Mouse (Mus musculus) cerebellum, adult 2 months (tissue): Measurements from ENCODE around the gene Hs3st2. TPM values are rescaled to one million over a fixed set of nuclear protein-coding genes. Genes with fewer than 3 reads are reported as not detected.

ENCODE experiments used
- DNase-seq, 2 experiments: peaks; one replicate each; pipeline ENCODE4 v3.0.0; 2021
- H3K27ac ChIP-seq: fragments of 200-500 bp; 2 replicates; pipeline ENCODE4 v1.5.1; 2012; ENCODE audit warnings: low read length, control low read depth, inconsistent platforms; ENCODE audit not compliant: insufficient read depth
- H3K27me3 ChIP-seq: fragments of 200-500 bp; 2 replicates; pipeline ENCODE4 v1.6.1; 2012; ENCODE audit warnings: inconsistent platforms, mild to moderate bottlenecking, low read length, moderate library complexity; ENCODE audit not compliant: control insufficient read depth, insufficient read depth
- H3K4me1 ChIP-seq: fragments of 200-500 bp; 2 replicates; pipeline ENCODE4 v1.6.1; 2011; ENCODE audit warnings: low read length; ENCODE audit not compliant: control insufficient read depth, insufficient read depth
- H3K4me3 ChIP-seq: fragments of 200-500 bp; replicated peaks from 2 replicates; pipeline ENCODE3; 2011; ENCODE audit warnings: mild to moderate bottlenecking, low read depth, low read length, control low read depth; ENCODE audit not compliant: insufficient read depth
- CTCF ChIP-seq: fragments of 200-500 bp; IDR thresholded peaks from 2 replicates; pipeline ENCODE4 v1.5.1; 2011; ENCODE audit warnings: low read depth, mild to moderate bottlenecking, control low read depth, low read length, moderate library complexity, borderline replicate concordance; ENCODE audit not compliant: insufficient read depth
- POLR2A ChIP-seq: fragments of 200-500 bp; IDR thresholded peaks from 2 replicates; pipeline ENCODE4 v1.6.1; 2011; ENCODE audit warnings: low read length, control low read depth, borderline replicate concordance; ENCODE audit not compliant: insufficient read depth
- WGBS: fragments of 180-500 bp; shearing (Covaris S2); methylation state at CpG from one replicate; pipeline ENCODE4 v1.1.7; 2018; 5-methylcytosine and 5-hydroxymethylcytosine counted together
- polyA plus RNA-seq: library from polyadenylated mRNA; depleted of rRNA; stranded (reverse); fragments of >200 nt; gene quantifications from 2 replicates; pipeline ENCODE4 v1.2.3, GENCODE M21; 2012

The Hs3st2 gene
- polyA plus RNA-seq, 1 experiment = 7.1 TPM

- WGBS = 9% methylated on average over 7 of the region's 7 CpGs
- peak; percentile 55 to 61 for DNase-seq
- Histone ChIP-seq H3K27ac (no peak overlapping the region), H3K4me3 (no peak overlapping the region), H3K4me1 (peaks cover 6% of the 10 kb centered on the region), H3K27me3 (no peaks in the 10 kb centered on the region)
- no peak for TF ChIP-seq CTCF
- TF ChIP-seq POLR2A = no peak
These were observed 142.7 kb downstream of the Hs3st2 start for GRCm38 (mm10) chr7:121534386-121534785.

- TF ChIP-seq POLR2A (no peak), CTCF (no peak)
- no peak for DNase-seq
- H3K27me3 ChIP-seq = no peaks in the 10 kb centered on the region
- WGBS = 67% methylated on average over 4 of the region's 4 CpGs
- peaks cover 6% of the 10 kb centered on the region for H3K4me1 ChIP-seq
- no peak overlapping the region for H3K27ac ChIP-seq
- H3K4me3 ChIP-seq = no peak overlapping the region
These were observed 144.3 kb downstream of the Hs3st2 start for GRCm38 (mm10) chr7:121535987-121536386.

DNA sequence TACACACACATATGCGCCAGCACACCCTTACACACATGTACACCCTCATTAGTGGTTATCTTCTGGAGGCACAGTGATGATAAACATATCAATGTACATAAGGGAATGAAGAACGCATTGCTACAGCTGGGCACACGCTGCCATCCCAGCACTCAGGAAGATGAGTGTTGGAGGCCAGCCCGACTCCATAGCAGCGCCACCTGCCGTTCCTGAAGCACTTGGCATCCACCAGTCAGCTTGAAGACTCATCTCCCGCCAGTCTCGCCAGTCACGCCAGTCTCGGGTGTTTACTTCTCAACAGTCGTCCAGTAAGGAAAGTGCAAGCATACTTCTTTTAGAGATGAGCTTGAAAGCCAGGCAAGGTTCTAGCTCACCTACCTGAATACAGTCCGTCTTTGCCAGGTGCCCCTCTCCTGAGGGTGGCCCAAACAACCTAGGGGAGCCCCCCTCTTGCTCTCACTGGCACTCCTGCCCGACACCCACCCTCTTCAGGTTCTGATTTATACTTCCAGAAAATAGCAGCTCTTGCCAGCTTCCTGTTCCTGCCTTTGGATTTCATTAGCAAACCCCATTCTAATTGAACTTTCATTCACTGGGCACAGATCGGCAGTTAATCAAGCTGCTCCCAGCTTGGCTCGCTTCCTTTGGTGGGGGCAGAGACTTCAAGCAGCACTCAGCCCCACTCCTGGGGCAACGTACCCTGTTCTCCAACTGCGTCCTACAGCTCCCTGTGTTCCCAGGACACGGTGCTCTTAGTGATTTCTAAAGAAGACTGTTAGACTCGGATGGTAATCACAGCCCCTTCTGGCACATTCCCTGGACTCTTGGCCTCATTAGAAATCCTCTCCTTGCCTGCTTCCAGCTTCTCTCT lies 148.0 kb downstream of the Hs3st2 start:
- Histone ChIP-seq H3K4me3 (no peak overlapping the region), H3K4me1 (peaks cover under 1% of the 10 kb centered on the region; the same call in 1 of the 2 replicates), H3K27me3 (no peaks in the 10 kb centered on the region), H3K27ac (no peak overlapping the region)
- peak; percentile 44 to 49 for DNase-seq
- no peak for TF ChIP-seq POLR2A
- TF ChIP-seq CTCF = peak; percentile 61
- WGBS = 7% methylated on average over 19 of the region's 19 CpGs

GRCm38 (mm10) chr7:121542458-121542857 lies 150.8 kb downstream of the Hs3st2 start:
- DNase-seq = no peak
- Histone ChIP-seq H3K4me3 (no peak overlapping the region), H3K27ac (no peak overlapping the region), H3K4me1 (no peaks in the 10 kb centered on the region), H3K27me3 (no peaks in the 10 kb centered on the region)
- TF ChIP-seq CTCF (no peak), POLR2A (no peak)
- WGBS = 55% methylated on average over 2 of the region's 2 CpGs

GRCm38 (mm10) chr7:121549329-121550022 lies 157.8 kb downstream of the Hs3st2 start:
- H3K27ac ChIP-seq = no peak overlapping the region
- H3K4me1 ChIP-seq = no peaks in the 10 kb centered on the region
- no peak overlapping the region for H3K4me3 ChIP-seq
- 54% methylated on average over 18 of the region's 18 CpGs for WGBS
- H3K27me3 ChIP-seq = no peaks in the 10 kb centered on the region
- no peak for TF ChIP-seq CTCF
- no peak for TF ChIP-seq POLR2A
- DNase-seq = no peak
